Mouse (Mus musculus) ovary, postnatal 10 days (tissue): Measurements from ENCODE around the gene Ctso.

Experiments used
- DNase-seq: peaks from one replicate; pipeline ENCODE4 v3.0.0; 2022; ENCODE audit warnings: low spot score

Gene Ctso

DNA sequence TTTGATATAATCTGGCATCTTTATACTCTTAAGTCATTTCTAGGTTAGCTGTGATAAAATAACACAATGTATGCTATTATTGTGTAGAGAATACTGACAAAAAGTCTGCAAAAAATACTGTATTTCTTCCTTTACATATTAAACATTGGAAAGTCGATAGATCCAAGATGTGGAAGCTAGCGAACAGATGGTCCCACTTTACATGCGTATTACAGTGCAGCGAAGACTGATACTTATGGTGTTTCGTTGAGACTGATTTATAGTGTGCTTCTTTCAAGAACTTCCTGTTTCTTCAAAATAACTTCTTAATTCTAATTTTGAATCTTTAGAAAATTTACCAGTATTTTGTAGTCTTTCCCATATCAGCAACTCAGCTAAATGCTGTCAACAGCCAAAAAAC is 25.1 kb downstream of the Ctso start:
- no peak for DNase-seq

DNA sequence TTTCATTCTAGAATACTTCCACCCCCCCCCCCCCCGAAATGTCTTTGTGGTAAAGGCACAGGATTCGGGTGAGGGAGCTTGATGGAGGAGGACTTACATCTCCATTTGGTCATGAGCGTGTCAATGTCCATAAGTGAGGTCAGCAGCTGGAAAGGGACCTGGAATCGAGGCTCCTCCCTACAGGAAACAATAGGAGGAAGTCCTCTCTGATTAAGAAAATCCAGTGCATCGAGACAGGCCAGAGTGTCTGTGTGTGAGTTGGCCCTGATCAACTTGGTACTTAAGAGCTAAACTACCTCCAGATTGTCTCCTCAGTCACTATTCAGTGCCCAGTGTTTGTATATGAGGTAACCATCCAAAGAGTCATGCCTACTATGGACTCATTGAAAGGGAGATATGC is 28.9 kb downstream of the Ctso start:
- no peak for DNase-seq

DNA sequence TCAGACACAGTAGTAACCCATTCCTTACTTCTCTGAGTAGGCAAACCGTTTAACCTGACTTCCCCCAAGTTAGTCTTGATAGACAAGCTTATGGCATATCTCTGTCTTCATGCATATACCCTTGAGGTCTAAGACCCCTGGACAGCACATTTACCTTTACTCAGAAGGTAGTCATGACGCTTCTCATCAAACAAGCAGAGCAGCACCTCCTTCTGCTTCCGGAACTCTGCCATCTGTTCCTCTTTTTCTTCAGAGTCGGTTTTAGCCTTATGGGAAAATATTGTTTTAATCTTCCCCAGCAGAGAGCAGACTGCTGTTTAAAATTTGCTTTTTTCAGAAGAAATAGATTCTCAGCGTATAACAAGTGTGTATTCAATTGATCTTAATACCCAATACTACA is 31.4 kb downstream of the Ctso start:
- no peak for DNase-seq

DNA sequence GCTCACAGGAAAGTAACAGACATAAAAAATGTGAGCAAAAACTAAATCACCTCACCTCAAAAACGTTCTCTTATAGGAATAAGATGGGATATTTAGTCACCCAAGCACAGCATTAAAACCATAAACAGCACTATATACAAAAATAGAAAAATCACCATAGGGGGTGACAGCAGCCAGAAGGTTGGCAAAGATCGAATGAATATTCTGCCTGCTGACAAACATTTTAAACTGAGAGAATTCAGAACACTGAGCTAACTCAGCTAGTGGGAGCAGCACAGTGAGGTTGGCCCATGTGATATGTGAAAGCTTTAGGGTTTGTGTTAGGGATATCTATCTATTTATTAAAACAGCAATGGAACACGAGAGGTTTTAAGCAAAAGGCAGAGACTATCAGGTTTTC is 32.2 kb downstream of the Ctso start:
- no peak for DNase-seq

DNA sequence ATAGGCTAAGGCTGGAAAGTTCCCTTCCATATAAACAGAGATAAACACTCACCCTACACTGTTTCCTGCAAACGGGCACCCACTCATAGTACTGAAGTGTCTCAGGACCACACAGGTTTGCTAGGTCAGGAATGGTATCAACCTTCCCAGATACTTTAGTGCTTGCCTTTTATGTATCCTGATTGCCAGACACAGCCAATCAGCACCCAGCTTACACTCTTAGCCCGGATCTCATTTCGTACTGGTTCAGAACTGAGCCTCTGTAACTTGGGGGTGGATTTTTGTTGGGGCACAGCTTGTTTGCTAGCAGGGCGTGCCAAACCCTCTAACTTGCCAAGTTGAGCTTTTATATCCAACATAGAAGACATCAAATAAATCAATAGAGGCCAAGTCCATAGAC is 43.2 kb downstream of the Ctso start:
- DNase-seq: no peak

DNA sequence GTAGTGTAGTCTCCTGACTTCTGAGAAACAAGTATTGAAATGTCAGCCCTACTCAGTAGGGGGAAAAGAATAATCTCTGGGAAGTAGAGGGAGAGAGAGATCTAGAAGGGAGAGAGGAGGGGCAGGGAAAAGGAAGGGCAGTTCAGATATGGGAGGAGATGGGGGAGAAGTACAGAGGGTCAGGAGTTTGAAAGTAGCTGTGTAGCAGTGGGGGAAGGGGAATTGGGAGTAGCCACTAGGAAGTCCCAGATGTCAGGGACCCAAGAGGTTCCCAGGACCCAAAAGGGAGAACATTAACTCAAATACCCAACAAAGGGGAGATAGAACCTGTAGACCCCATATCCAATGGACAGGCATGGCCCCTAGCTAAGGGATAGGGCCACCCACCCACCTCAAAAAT is 43.7 kb downstream of the Ctso start, which contains the start of gene Tdo2:
Tdo2 (minus strand) TSS at position 101 of the 400 bp plus-strand sequence.
- DNase-seq: no peak

DNA sequence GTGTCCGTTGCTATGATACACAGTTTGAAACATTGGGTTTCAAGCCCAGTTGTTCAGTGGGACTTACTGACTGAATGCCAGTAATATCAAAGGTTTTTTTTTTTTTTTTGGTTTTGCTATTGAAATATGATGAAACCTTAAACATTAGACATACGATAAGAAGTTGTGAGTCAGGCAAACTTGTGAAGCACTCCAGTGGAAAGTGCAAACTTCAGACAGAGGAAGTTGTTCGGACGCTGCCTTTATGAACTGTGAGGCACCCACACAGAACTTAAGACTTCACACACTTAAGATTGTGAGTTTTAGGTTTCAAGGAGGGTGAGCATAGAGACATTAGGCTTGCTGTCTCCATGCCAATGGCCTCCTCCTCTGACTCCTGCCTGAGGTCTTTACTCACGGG is 49.2 kb downstream of the Ctso start:
- DNase-seq: no peak

DNA sequence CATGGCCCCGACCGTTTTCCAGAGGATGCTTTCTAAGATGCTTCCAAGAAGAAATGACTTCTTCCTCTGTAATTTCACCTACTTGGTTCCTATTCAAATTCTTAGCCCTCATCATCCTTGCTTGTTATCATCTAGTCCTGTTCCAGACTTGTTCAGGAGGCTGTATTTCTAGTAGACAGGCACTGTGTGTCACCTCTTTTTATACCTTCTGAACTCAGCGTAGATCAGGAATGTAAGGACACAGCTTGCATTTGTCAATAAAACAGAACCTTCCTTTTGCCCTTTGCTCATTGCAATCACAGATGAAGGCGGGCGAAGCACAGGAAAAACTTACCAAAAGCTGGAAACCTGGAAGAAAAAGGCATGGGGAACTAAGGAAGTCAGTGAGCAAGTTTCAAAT is 49.6 kb downstream of the Ctso start, which contains the start of gene Asic5:
Asic5 (plus strand) TSS at position 301 of the 400 bp plus-strand sequence.
- no peak for DNase-seq

DNA sequence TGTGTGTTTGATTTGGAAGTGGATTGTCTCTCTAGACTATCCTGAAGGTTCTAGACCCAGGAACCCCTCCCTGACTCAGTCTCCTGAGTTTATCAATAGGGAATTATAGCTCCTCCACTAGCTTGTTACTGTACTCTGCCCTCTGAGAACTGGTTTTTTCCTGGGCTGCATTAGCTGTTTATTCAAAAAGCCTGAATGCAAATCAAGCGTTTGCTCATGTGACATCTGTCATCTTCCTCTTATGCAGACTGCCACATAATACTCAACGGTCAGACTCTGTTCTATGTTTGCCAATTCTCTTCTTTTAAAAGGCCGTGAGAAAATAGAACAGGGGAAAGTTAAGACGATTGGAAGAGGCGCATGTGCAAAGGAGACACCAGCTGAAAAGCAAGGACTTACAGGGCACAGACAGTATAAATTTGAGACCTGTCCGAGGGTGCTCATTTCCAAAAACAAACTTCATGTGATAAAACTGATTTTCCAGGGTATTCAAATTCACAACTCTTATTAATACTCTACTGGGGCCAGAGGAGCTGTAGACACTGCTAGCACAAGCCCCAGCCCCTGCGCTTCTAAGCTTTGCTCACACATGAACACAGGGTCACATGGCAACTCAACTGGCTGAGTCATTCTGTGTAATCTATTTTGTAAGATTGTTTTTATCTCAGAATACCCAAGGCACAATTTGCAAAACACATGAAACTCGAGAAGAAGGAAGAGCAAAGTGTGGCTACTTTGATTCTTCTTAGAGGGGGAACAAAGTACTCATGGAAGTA is 50.9 kb downstream of the Ctso start:
- no peak for DNase-seq

DNA sequence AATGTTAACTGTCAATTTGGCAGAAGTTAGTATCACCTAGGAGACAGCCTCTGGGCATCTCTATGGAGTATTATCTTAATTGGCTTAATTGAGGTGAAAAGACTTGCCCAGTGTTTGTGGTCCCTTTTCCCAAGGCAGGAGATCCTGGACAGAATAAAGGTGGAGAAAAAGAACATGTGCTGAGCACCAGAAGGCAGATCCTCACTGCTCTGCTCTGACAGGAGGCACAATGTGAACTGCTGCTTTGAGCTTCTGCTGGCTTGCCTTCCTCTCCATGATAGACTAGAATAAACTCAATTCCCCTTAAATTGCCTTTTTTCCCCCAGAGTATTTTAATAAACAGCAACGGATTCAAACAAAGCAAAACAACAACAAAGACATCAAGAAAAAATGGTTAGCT is 52.7 kb downstream of the Ctso start:
- DNase-seq: no peak

DNA sequence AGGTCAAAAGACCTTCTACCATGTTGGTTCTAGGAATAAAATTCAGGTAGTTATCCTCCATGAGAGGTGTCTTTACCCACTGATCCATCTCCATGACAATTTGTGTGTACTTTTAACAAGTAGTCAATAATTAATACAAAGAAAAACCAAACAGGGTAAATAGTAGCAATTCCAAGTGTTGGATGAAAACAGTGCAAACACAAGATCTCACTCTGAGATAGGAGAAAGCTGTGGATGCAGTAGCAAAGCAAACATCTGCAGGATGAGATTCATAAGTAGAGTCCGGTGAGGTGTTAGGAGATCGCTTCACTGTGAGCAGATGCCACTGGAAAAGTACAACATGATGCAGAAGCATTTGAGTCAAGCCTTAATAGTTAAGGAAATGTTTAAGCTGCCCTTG is 53.7 kb downstream of the Ctso start:
- DNase-seq: no peak

DNA sequence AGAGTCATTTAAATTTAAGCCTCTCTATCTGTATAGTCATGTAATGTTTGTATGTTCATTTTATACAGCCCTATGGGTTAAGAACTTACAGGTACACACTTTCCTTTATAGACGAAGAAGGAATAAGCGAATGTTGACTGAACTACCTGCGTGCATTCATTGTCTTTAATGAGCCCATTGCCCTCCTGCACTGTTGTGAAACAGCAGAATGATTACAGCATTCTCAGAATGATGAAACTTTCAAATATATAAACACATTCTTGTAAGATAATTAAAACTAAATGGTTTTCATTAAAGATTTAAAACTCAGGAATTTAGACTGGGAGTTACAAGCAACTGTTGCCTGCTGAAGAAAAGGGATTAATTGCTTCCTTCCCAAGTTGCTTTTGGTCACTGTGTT is 55.2 kb downstream of the Ctso start:
- DNase-seq: no peak

DNA sequence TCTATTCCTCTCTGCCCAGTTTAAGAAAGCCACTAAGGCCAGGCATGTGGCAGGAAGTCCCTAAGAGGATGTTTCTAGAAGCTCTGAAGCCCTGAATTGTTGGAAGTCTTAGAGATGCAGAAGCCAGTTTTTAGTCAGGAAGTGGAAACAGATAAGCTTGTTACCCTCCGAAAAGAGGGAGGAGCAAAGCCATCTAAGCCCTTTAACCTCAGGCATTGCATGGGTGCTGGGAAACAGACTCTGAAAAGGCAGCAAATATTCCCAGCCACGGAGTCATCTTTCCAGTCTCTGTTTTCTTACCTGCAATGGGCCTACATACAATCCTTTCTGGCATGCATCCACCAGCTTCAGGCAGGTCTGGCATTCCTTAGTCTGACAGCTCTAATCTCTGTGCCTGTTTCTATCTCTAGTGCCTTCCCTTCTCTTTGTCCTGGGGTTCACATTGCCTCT is 57.3 kb downstream of the Ctso start:
- DNase-seq: no peak

DNA sequence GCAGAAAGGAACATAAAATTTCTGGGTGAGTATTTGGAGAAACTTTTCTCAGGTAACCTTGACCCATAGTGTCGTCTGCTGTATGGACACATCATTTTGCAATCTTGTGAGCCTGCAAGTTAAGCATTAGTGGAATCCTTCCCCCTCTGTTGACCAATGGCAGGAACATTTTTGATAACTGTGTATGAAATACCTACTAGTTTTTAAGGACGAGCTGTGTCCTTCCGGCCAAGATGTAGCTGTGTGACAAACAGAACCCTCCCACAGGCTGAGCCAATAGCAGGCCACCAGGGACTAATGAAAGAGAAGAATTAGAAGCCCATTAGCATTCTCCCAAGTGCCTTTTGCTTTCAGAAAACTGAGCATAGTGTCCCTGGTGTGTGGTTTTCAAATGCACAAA is 58.1 kb downstream of the Ctso start:
- DNase-seq: no peak

DNA sequence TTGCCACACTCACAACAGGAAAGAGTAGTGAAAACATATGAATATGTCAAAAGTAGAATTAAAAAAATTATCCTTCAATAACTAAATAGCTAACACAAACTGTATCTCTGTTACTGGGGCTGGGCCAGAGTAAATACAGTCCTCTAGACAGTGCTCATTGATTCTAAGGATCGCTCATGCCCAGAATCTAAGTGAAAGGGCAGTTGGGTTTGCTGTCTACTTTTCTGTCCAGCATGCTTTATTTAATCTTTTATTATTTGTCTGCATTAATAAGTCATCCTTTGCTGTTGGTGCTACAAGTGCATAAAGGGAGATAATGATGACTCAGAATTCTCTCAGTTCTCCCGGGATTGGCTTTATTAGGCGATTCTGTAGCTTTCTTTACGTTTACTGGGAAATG is 63.0 kb downstream of the Ctso start:
- DNase-seq: no peak

DNA sequence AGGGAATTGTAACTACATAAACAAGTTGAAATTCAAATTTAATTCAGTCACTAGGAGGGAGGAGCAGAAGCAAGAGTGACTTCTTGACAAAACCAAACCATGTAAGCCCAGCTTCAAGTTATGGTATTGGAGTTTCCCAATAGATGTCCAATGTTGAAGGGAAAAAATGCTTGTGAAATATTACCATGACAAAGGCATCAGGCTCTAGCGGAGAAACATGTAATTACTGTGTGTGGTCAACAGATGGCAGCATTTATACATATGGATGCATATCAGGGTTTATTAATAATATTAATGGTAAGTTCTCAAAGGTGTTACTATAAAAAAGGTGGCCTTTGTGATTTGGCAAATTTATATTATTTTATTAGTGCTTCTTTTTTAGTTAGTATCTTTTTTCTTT is 63.6 kb downstream of the Ctso start:
- DNase-seq: no peak
